Mouse (Mus musculus): ENCODE measurements around the gene Wdr83os. TPM values are rescaled to one million over a fixed set of nuclear protein-coding genes. Genes with fewer than 3 reads are reported as not detected.
"Not testable (repeated sequence)": the region's sequence is repeated elsewhere in the genome, so short reads cannot be mapped to it uniquely, and the experiment has no call there.

The Wdr83os gene
- polyA plus RNA-seq, 2 experiments, result 40.6 to 61.8 TPM

DNA sequence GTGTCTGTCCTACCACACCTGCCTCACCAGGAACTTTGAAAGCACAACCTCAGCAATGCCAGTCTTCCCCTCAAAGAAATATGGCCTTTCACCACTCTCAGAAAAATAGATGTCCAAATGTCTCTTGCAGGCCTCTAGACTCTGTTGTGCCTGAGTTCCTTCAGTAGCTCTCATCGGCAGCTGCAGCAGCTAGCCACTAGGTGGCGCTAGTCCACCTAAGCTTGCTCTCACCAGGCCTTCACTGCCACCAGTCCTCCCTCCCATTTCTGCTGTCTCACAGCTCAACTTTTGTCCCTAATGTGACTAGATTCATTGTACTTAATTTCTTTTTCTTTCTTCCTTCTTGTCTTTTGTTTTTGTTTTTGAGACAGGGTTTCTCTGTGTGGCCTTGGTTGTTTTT lies 3.5 kb upstream of the Wdr83os start:
- TF ChIP-seq CTCF (IDR thresholded peaks at IDR 0.05; ENCODE audit: low read depth) (peak; percentile 100), EP300 (IDR thresholded peaks at IDR 0.05; ENCODE audit: low read depth) (no peak)
- ATAC-seq (ENCODE audit: insufficient read depth), result peak; percentile 49
- no peak overlapping the region for H3K4me2 ChIP-seq (ENCODE audit: low read depth)
- H3K9ac ChIP-seq (replicated peaks), result no peak overlapping the region
- WGBS (ENCODE audit: insufficient replicate concordance), result 2% methylated on average over 2 of the region's 2 CpGs
- H3K27ac ChIP-seq, result peak overlapping the region; percentile 45
- DNase-seq (ENCODE audit: low read depth in 3 of 3, low spot score in 3 of 3), result peak; percentile 67 to 78 (median 67)
- no peaks in the 10 kb centered on the region for H3K9me3 ChIP-seq (ENCODE audit: control insufficient read depth, low read length)
- peaks cover 31 to 40% of the 10 kb centered on the region in 2 experiments for H3K4me1 ChIP-seq (replicated peaks; ENCODE audit: control insufficient read depth in 2 of 2, insufficient read depth in 2 of 2, low read length in 1 of 2)
- H3K36me3 ChIP-seq (replicated peaks; ENCODE audit: control insufficient read depth, insufficient read depth, low read depth), result peaks cover 29% of the 10 kb centered on the region
- H3K27me3 ChIP-seq (ENCODE audit: control insufficient read depth, insufficient read depth, low read length), result no peaks in the 10 kb centered on the region
- H3K4me3 ChIP-seq (ENCODE audit: insufficient read depth in 1 of 2, low read depth in 2 of 2, low read length in 2 of 2), result no peak overlapping the region

- H3K4me2 ChIP-seq (ENCODE audit: low read depth), result peak overlapping the region; percentile 70
- H3K36me3 ChIP-seq (replicated peaks; ENCODE audit: control insufficient read depth, insufficient read depth, low read depth), result peaks cover 18% of the 10 kb centered on the region
- ATAC-seq (ENCODE audit: insufficient read depth), result no peak
- no peaks in the 10 kb centered on the region for H3K9me3 ChIP-seq (ENCODE audit: control insufficient read depth, low read length)
- TF ChIP-seq CTCF (IDR thresholded peaks at IDR 0.05; ENCODE audit: low read depth), result no peak
- no peak for TF ChIP-seq EP300 (IDR thresholded peaks at IDR 0.05; ENCODE audit: low read depth)
- H3K4me1 ChIP-seq (replicated peaks; ENCODE audit: control insufficient read depth in 2 of 2, insufficient read depth in 2 of 2, low read length in 1 of 2), result peaks cover 27 to 45% of the 10 kb centered on the region in 2 experiments
- H3K27ac ChIP-seq, result peak overlapping the region; percentile 67
- peak overlapping the region; percentile 96 for H3K9ac ChIP-seq (replicated peaks)
- no peak for DNase-seq (ENCODE audit: low read depth in 3 of 3, low spot score in 3 of 3)
- H3K4me3 ChIP-seq (ENCODE audit: insufficient read depth in 1 of 2, low read depth in 2 of 2, low read length in 2 of 2), result peak overlapping the region; percentile 83 to 96
- WGBS (ENCODE audit: insufficient replicate concordance), result under 1% methylated on average over 25 of the region's 25 CpGs
- no peaks in the 10 kb centered on the region for H3K27me3 ChIP-seq (ENCODE audit: control insufficient read depth, insufficient read depth, low read length)
Observed at GRCm38 (mm10) chr8:85080214-85080531, 367 bp upstream of the Wdr83os start.

DNA sequence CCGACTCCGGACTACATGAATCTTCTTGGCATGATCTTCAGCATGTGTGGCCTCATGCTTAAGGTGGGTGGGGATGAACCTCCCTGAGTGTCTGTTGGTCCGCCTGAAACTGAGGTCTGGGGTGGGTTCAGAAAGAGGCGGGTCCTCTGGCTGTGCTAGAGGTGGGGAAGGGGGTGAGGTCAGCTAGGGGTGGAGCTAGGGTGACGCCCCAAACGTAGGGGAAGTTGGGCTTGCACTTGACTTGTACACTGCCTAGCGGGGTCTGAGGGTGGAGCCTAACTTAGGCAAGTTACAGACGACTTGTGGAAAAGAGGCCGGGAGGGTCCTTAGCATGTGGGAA lies 646 bp downstream of the Wdr83os start, which contains the start of gene Wdr83:
Gene Wdr83, minus strand, starts transcription at position 91 of the 340 bp plus-strand sequence.
- Histone ChIP-seq H3K27me3 (ENCODE audit: control insufficient read depth, insufficient read depth, low read length) (no peaks in the 10 kb centered on the region), H3K27ac (peak within 1 kb of the TSS; percentile 67), H3K4me1 (replicated peaks; ENCODE audit: control insufficient read depth in 2 of 2, insufficient read depth in 2 of 2, low read length in 1 of 2) (peaks cover 17 to 35% of the 10 kb centered on the region in 2 experiments), H3K9ac (replicated peaks) (peak within 1 kb of the TSS; percentile 96), H3K4me3 (ENCODE audit: insufficient read depth in 1 of 2, low read depth in 2 of 2, low read length in 2 of 2) (peak within 1 kb of the TSS; percentile 83 to 96), H3K9me3 (ENCODE audit: control insufficient read depth, low read length) (no peaks in the 10 kb centered on the region), H3K4me2 (ENCODE audit: low read depth) (peak within 1 kb of the TSS; percentile 70), H3K36me3 (replicated peaks; ENCODE audit: control insufficient read depth, insufficient read depth, low read depth) (peaks cover 10% of the 10 kb centered on the region)
- no peak for TF ChIP-seq EP300 (IDR thresholded peaks at IDR 0.05; ENCODE audit: low read depth)
- no peak for TF ChIP-seq CTCF (IDR thresholded peaks at IDR 0.05; ENCODE audit: low read depth)
- ATAC-seq (ENCODE audit: insufficient read depth), result peak; percentile 67
- DNase-seq (ENCODE audit: low read depth in 3 of 3, low spot score in 3 of 3), result peak; percentile 58 to 61 (median 61)
- WGBS (ENCODE audit: insufficient replicate concordance), result 0% methylated on average over 9 of the region's 9 CpGs

DNA sequence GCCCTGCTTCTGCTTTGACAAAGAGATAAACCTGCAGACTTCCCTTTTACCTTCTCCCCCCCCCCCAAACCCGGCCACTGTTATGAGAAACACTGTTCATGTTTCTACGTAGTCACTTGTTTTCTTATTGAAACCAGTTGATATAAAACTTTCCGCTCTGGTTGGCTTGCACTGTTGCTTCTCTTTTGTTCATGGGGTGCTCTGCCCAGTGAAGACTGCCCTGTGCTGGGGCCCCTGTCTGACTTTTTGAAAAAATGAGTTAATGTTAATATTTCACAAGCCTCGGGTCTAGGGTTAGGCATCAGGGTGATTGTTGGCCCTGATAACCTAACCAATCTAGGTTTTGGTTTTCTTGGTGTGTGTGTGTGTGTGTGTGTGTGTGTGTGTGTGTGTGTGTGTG lies 1.6 kb downstream of the Wdr83os start:
- H3K27ac ChIP-seq, result not testable (repeated sequence)

GRCm38 (mm10) chr8:85083108-85083813 lies 2.7 kb downstream of the Wdr83os start, which contains the start of gene Man2b1:
Gene Man2b1, plus strand, starts transcription at chr8:85083270.
- DNase-seq (ENCODE audit: low read depth in 3 of 3, low spot score in 3 of 3) (peak; percentile 78 to 85 (median 84)), ATAC-seq (ENCODE audit: insufficient read depth) (peak; percentile 82)
- Histone ChIP-seq H3K4me2 (ENCODE audit: low read depth) (peak within 1 kb of the TSS; percentile 89), H3K4me3 (ENCODE audit: insufficient read depth in 1 of 2, low read depth in 2 of 2, low read length in 2 of 2) (peak within 1 kb of the TSS; percentile 73 to 79), H3K9ac (replicated peaks) (peak within 1 kb of the TSS; percentile 72), H3K9me3 (ENCODE audit: control insufficient read depth, low read length) (no peaks in the 10 kb centered on the region), H3K27ac (peak within 1 kb of the TSS; percentile 39; the same call in 1 of the 2 replicates), H3K4me1 (replicated peaks; ENCODE audit: control insufficient read depth in 2 of 2, insufficient read depth in 2 of 2, low read length in 1 of 2) (peaks cover 10 to 28% of the 10 kb centered on the region in 2 experiments), H3K27me3 (ENCODE audit: control insufficient read depth, insufficient read depth, low read length) (no peaks in the 10 kb centered on the region), H3K36me3 (replicated peaks; ENCODE audit: control insufficient read depth, insufficient read depth, low read depth) (peaks cover 6% of the 10 kb centered on the region)
- WGBS (ENCODE audit: insufficient replicate concordance), result under 1% methylated on average over 30 of the region's 30 CpGs
- no peak for TF ChIP-seq EP300 (IDR thresholded peaks at IDR 0.05; ENCODE audit: low read depth)
- TF ChIP-seq CTCF (IDR thresholded peaks at IDR 0.05; ENCODE audit: low read depth), result peak; percentile 42

More for the DNA sequence above, 1.6 kb downstream of the Wdr83os start:
- not testable (repeated sequence) for H3K9ac ChIP-seq (replicated peaks); ATAC-seq (ENCODE audit: insufficient read depth); H3K4me3 ChIP-seq (ENCODE audit: insufficient read depth in 1 of 2, low read depth in 2 of 2, low read length in 2 of 2); DNase-seq (ENCODE audit: low read depth in 3 of 3, low spot score in 3 of 3); H3K27me3 ChIP-seq (ENCODE audit: control insufficient read depth, insufficient read depth, low read length); H3K9me3 ChIP-seq (ENCODE audit: control insufficient read depth, low read length)
- Histone ChIP-seq H3K4me2 (ENCODE audit: low read depth) (peak overlapping the region; percentile 70), H3K36me3 (replicated peaks; ENCODE audit: control insufficient read depth, insufficient read depth, low read depth) (peaks cover 10% of the 10 kb centered on the region), H3K4me1 (replicated peaks; ENCODE audit: control insufficient read depth in 2 of 2, insufficient read depth in 2 of 2, low read length in 1 of 2) (peaks cover 10 to 28% of the 10 kb centered on the region in 2 experiments)
- 27% methylated on average over 4 of the region's 4 CpGs for WGBS (ENCODE audit: insufficient replicate concordance)
